21 mouse cellular contexts compared by ENCODE assay signal in the genomic region with DNA sequence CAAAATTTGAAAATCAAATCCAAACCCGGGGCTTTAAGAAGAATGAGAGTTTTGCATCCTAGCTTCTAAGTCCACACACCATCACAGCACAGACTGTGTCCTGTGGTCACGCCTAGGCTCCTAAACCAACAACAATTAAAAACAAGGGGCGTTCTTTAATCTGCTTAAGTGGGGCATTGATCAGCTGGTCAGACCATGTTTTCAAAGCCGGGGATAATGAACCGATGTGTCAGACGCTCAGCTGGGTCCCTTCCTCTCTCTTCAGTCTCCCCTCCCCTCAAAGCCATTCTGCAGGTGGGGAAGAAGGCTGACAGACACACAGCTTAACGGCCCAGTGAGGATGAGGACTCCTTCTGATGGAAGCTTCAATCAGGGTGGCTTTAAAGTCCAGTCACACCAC. TPM values are rescaled to one million over a fixed set of nuclear protein-coding genes. Genes with fewer than 3 reads are reported as not detected.
DNase-seq lines count a peak whose midpoint lies in the region; ATAC-seq and TF ChIP-seq lines count a peak whose summit lies in the region.
"Had no signal": no experiment of that assay in that cellular context is flagged by ENCODE, and none has a peak within 500 bp of the region (broad histone marks: within the 10 kb centered on the region; RNA-seq: fewer than 3 reads in every experiment).

No protein-coding gene starts in this region.

- peak overlapping the region; percentile 92 for H3K4me2 ChIP-seq in embryonic facial prominence, embryonic 12.5 days (replicated peaks)
- H3K4me2 ChIP-seq in limb, embryonic 12.5 days: 0 out of 2 replicates have a peak overlapping the region, but pooled peaks have one; percentile 30
- H3K4me2 ChIP-seq in midbrain, embryonic 14.5 days (ENCODE audit: low read length): no peak overlapping the region
- H3K4me2 ChIP-seq: forebrain, embryonic 15.5 days had no signal

- peaks cover 31% of the 10 kb centered on the region for H3K27me3 ChIP-seq in embryonic facial prominence, embryonic 12.5 days
- H3K27me3 ChIP-seq in embryonic facial prominence, embryonic 10.5 days (replicated peaks; ENCODE audit: low read depth, poor library complexity, severe bottlenecking): peaks cover 76% of the 10 kb centered on the region
- peaks cover 66% of the 10 kb centered on the region for H3K27me3 ChIP-seq in limb, embryonic 12.5 days
- H3K27me3 ChIP-seq in limb, embryonic 10.5 days (ENCODE audit: low read depth, poor library complexity, severe bottlenecking): peaks cover 54% of the 10 kb centered on the region
- peaks cover 68% of the 10 kb centered on the region for H3K27me3 ChIP-seq in midbrain, embryonic 14.5 days (ENCODE audit: control insufficient read depth, insufficient read depth, low read length)

- no peaks in the 10 kb centered on the region for H3K36me3 ChIP-seq in embryonic facial prominence, embryonic 12.5 days
- no peaks in the 10 kb centered on the region; the same call in 1 of the 2 replicates for H3K36me3 ChIP-seq in embryonic facial prominence, embryonic 10.5 days (replicated peaks)
- no peaks in the 10 kb centered on the region for H3K36me3 ChIP-seq in limb, embryonic 12.5 days
- peaks cover 25% of the 10 kb centered on the region for H3K36me3 ChIP-seq in limb, embryonic 10.5 days
- H3K36me3 ChIP-seq in midbrain, embryonic 14.5 days (ENCODE audit: control insufficient read depth, insufficient read depth, low read length): no peaks in the 10 kb centered on the region
- H3K36me3 ChIP-seq: forebrain, embryonic 15.5 days; heart, embryonic 10.5 days had no signal

- no peak overlapping the region for H3K9ac ChIP-seq in embryonic facial prominence, embryonic 12.5 days
- no peak overlapping the region for H3K9ac ChIP-seq in limb, embryonic 12.5 days (replicated peaks)
- no peak overlapping the region for H3K9ac ChIP-seq in midbrain, embryonic 14.5 days (replicated peaks; ENCODE audit: low read length)
- H3K9ac ChIP-seq: forebrain, embryonic 15.5 days had no signal

- TF ChIP-seq CTCF in brain, embryonic 14.5 days (IDR thresholded peaks at IDR 0.05; ENCODE audit: borderline replicate concordance, extremely low read depth, insufficient read depth, insufficient read length): no peak

- H3K9me3 ChIP-seq in embryonic facial prominence, embryonic 12.5 days: no peaks in the 10 kb centered on the region
- no peaks in the 10 kb centered on the region for H3K9me3 ChIP-seq in embryonic facial prominence, embryonic 10.5 days
- no peaks in the 10 kb centered on the region; the same call in 1 of the 2 replicates for H3K9me3 ChIP-seq in limb, embryonic 12.5 days
- no peaks in the 10 kb centered on the region for H3K9me3 ChIP-seq in limb, embryonic 10.5 days (replicated peaks)
- H3K9me3 ChIP-seq in midbrain, embryonic 14.5 days (ENCODE audit: control insufficient read depth, low read length): no peaks in the 10 kb centered on the region
- H3K9me3 ChIP-seq: forebrain, embryonic 15.5 days; heart, embryonic 10.5 days had no signal

- WGBS in embryonic facial prominence, embryonic 12.5 days: 19% methylated on average over 7 of the region's 7 CpGs
- WGBS in embryonic facial prominence, embryonic 10.5 days: 11% methylated on average over 7 of the region's 7 CpGs
- WGBS in limb, embryonic 12.5 days: 19% methylated on average over 7 of the region's 7 CpGs
- 8% methylated on average over 7 of the region's 7 CpGs for WGBS in limb, embryonic 10.5 days
- 4% methylated on average over 7 of the region's 7 CpGs for WGBS in midbrain, embryonic 14.5 days

- DNase-seq in embryonic facial prominence, embryonic 10.5 days (ENCODE audit: low spot score): no peak
- DNase-seq in limb, embryonic 10.5 days (ENCODE audit: low spot score): no peak
- peak; percentile 61 for DNase-seq in brain, embryonic 14.5 days (ENCODE audit: low read depth)
- peak; percentile 37 for DNase-seq in midbrain, embryonic 14.5 days
- DNase-seq in spleen, postnatal 4 days (ENCODE audit: low spot score in 2 of 2): no peak
- DNase-seq in right cerebral cortex, postnatal 36 days (ENCODE audit: low spot score in 2 of 2): no peak
- DNase-seq: adrenal gland, postnatal 10 days; cerebellum, adult 11-12 months; cerebellum, adult 9-10 months; cerebellum, postnatal 25 days; gastrocnemius, postnatal 36 days; heart, adult 11 months; heart, postnatal 10 days had no signal

- H3K27ac ChIP-seq in embryonic facial prominence, embryonic 12.5 days: no peak overlapping the region
- no peak overlapping the region for H3K27ac ChIP-seq in embryonic facial prominence, embryonic 10.5 days (replicated peaks)
- no peak overlapping the region for H3K27ac ChIP-seq in limb, embryonic 12.5 days
- H3K27ac ChIP-seq in limb, embryonic 10.5 days: no peak overlapping the region
- H3K27ac ChIP-seq in midbrain, embryonic 14.5 days (replicated peaks; ENCODE audit: low read depth, low read length): no peak overlapping the region
- H3K27ac ChIP-seq: forebrain, embryonic 15.5 days; heart, embryonic 10.5 days; hindbrain, postnatal 0 days had no signal

- peaks cover 21% of the 10 kb centered on the region for H3K4me1 ChIP-seq in embryonic facial prominence, embryonic 12.5 days
- peaks cover 60% of the 10 kb centered on the region for H3K4me1 ChIP-seq in embryonic facial prominence, embryonic 10.5 days
- peaks cover 40% of the 10 kb centered on the region for H3K4me1 ChIP-seq in limb, embryonic 12.5 days (replicated peaks)
- H3K4me1 ChIP-seq in limb, embryonic 10.5 days: peaks cover 72% of the 10 kb centered on the region
- peaks cover 9% of the 10 kb centered on the region for H3K4me1 ChIP-seq in midbrain, embryonic 14.5 days (ENCODE audit: control insufficient read depth, insufficient read depth, low read length)

- no peak for ATAC-seq in embryonic facial prominence, embryonic 12.5 days (ENCODE audit: insufficient number of reproducible peaks, insufficient read depth, low FRiP score, low TSS enrichment)
- ATAC-seq in limb, embryonic 12.5 days (ENCODE audit: insufficient number of reproducible peaks, insufficient read depth, low FRiP score, low TSS enrichment, low read depth): no peak
- ATAC-seq in midbrain, embryonic 14.5 days (ENCODE audit: low FRiP score, low TSS enrichment): no peak
- ATAC-seq: forebrain, embryonic 15.5 days; hindbrain, postnatal 0 days had no signal

- peak overlapping the region; percentile 8 for H3K4me3 ChIP-seq in embryonic facial prominence, embryonic 12.5 days
- H3K4me3 ChIP-seq in embryonic facial prominence, embryonic 10.5 days: no peak overlapping the region
- no peak overlapping the region for H3K4me3 ChIP-seq in limb, embryonic 12.5 days (replicated peaks)
- H3K4me3 ChIP-seq in limb, embryonic 10.5 days: no peak overlapping the region; the same call in 1 of the 2 replicates
- H3K4me3 ChIP-seq in midbrain, embryonic 14.5 days (replicated peaks; ENCODE audit: low read depth, low read length): no peak overlapping the region
- H3K4me3 ChIP-seq: forebrain, embryonic 15.5 days; heart, embryonic 10.5 days had no signal

- TF ChIP-seq POLR2A in brain, embryonic 14.5 days (IDR thresholded peaks at IDR 0.05; ENCODE audit: borderline replicate concordance, extremely low read depth, insufficient read depth, insufficient read length, poor library complexity, severe bottlenecking): no peak

RNA-seq across cellular contexts. Expression of a gene that starts 6.2 kb away (rescaled TPM):
- 47.2 and 64.8 TPM in 2 replicates for polyA plus RNA-seq in embryonic facial prominence, embryonic 12.5 days (2016; fragmentation: Nextera tagmentation; extraction: Ambion mirVana)
- polyA plus RNA-seq in embryonic facial prominence, embryonic 10.5 days (2016; fragmentation: Nextera tagmentation; extraction: Ambion mirVana): 11.8 and 20.4 TPM in 2 replicates
- 29.0 and 32.3 TPM in 2 replicates for polyA plus RNA-seq in limb, embryonic 12.5 days (2016; fragmentation: Nextera tagmentation; extraction: Ambion mirVana)
- polyA plus RNA-seq in limb, embryonic 10.5 days (2016; fragmentation: Nextera tagmentation; extraction: Ambion mirVana): 20.1 and 34.2 TPM in 2 replicates
- polyA plus RNA-seq in brain, embryonic 14.5 days (2012; rRNA removed): 0.56 and 1.0 TPM in 2 replicates
- polyA plus RNA-seq in midbrain, embryonic 14.5 days (2014; fragmentation: Nextera tagmentation; extraction: Ambion mirVana): not detected in 2 replicates
- polyA plus RNA-seq: C2C12; cortical plate, adult 2 months; heart, embryonic 14.5 days; hindbrain, postnatal 0 days had no signal

Comparison
In these comparisons a context has a peak if more than half of its experiments do, and no peak if none do; other contexts are left out.
1. DNase-seq: peak in brain, embryonic 14.5 days (single experiment) and midbrain, embryonic 14.5 days (single experiment); none in embryonic facial prominence, embryonic 10.5 days (single experiment), limb, embryonic 10.5 days (single experiment), spleen, postnatal 4 days (0 of 2) and right cerebral cortex, postnatal 36 days (0 of 2).